Mouse (Mus musculus) cerebellum, postnatal 14 days (tissue): Measurements from ENCODE around the gene BC025920.

Source experiments
- DNase-seq, 2 experiments: peaks; one replicate each; pipeline ENCODE4 v3.0.0; 2021; ENCODE audit warnings: mixed read lengths in 2 of 2

BC025920 gene

GRCm38 (mm10) chr10:81605974-81606751 lies at the start of gene BC025920:
BC025920 (plus strand) TSS chr10:81606270.
- peak; percentile 94 for DNase-seq

- DNase-seq = peak in 1 of 2 experiments; percentile 70
Observed at GRCm38 (mm10) chr10:81556282-81556681, 49.8 kb upstream of the BC025920 start.

GRCm38 (mm10) chr10:81557491-81557890 lies 48.6 kb upstream of the BC025920 start:
- DNase-seq = no peak

- peak; percentile 85 to 89 for DNase-seq
Observed at GRCm38 (mm10) chr10:81559163-81559626, 46.9 kb upstream of the BC025920 start, which contains the start of gene Aes. Aes (plus strand) TSS chr10:81559488.

- peak; percentile 76 to 82 for DNase-seq
Observed at GRCm38 (mm10) chr10:81559627-81560539, 46.2 kb upstream of the BC025920 start.

- DNase-seq = no peak
Observed at GRCm38 (mm10) chr10:81560719-81561459, 45.2 kb upstream of the BC025920 start.

- no peak for DNase-seq
Observed at GRCm38 (mm10) chr10:81562411-81562810, 43.7 kb upstream of the BC025920 start.

GRCm38 (mm10) chr10:81563481-81563880 lies 42.6 kb upstream of the BC025920 start:
- no peak for DNase-seq

GRCm38 (mm10) chr10:81564216-81564615 lies 41.9 kb upstream of the BC025920 start:
- peak; percentile 74 to 75 for DNase-seq

- peak; percentile 65 to 80 for DNase-seq
Observed at GRCm38 (mm10) chr10:81564734-81565133, 41.3 kb upstream of the BC025920 start.

GRCm38 (mm10) chr10:81565257-81566228 lies 40.5 kb upstream of the BC025920 start:
- DNase-seq = no peak

GRCm38 (mm10) chr10:81568381-81569191 lies 37.5 kb upstream of the BC025920 start:
- peak in 1 of 2 experiments; percentile 67 for DNase-seq

GRCm38 (mm10) chr10:81569507-81570237 lies 36.4 kb upstream of the BC025920 start:
- no peak for DNase-seq

- DNase-seq = no peak
Observed at GRCm38 (mm10) chr10:81570238-81570800, 35.8 kb upstream of the BC025920 start.

- peak; percentile 97 to 99 for DNase-seq
Observed at GRCm38 (mm10) chr10:81570831-81571500, 35.1 kb upstream of the BC025920 start.

GRCm38 (mm10) chr10:81571501-81571876 lies 34.6 kb upstream of the BC025920 start:
- peak; percentile 100 for DNase-seq

GRCm38 (mm10) chr10:81572133-81572671 lies 33.9 kb upstream of the BC025920 start:
- DNase-seq = peak in 1 of 2 experiments; percentile 59

GRCm38 (mm10) chr10:81572975-81573374 lies 33.1 kb upstream of the BC025920 start:
- DNase-seq = peak in 1 of 2 experiments; percentile 54
